Mouse (Mus musculus) hindbrain, embryonic 15.5 days (tissue): ENCODE measurements around the gene Tspan7. TPM values are rescaled to one million over a fixed set of nuclear protein-coding genes. Genes with fewer than 3 reads are reported as not detected.
A peak's percentile ranks its signal among the peaks of the same experiment; 100 is the strongest.

Experiments
- ATAC-seq: fragments of 200-750 bp; cut with Nextera tagmentation; 2 replicates; pipeline ENCODE4 v1.8.0; 2017; ENCODE audit warnings: low read depth, moderate number of reproducible peaks, moderate TSS enrichment; ENCODE audit not compliant: low FRiP score
- H3K27ac ChIP-seq: fragments of 300-500 bp; sonication (generic); replicated peaks from 2 replicates; pipeline ENCODE4 v1.5.1; 2015; ENCODE audit warnings: mild to moderate bottlenecking, inconsistent platforms
- H3K27me3 ChIP-seq: fragments of 300-500 bp; sonication (generic); 2 replicates; pipeline ENCODE4 v1.6.1; 2015; ENCODE audit warnings: control low read depth, inconsistent platforms
- H3K36me3 ChIP-seq: fragments of 300-500 bp; sonication (generic); 2 replicates; pipeline ENCODE4 v1.6.1; 2015; ENCODE audit warnings: control low read depth, inconsistent platforms
- H3K4me1 ChIP-seq: fragments of 300-500 bp; sonication (generic); replicated peaks from 2 replicates; pipeline ENCODE4 v1.6.1; 2015; ENCODE audit warnings: control low read depth, inconsistent platforms
- H3K4me2 ChIP-seq: fragments of 300-500 bp; sonication (generic); 2 replicates; pipeline ENCODE4 v1.6.1; 2015; ENCODE audit warnings: moderate library complexity, mild to moderate bottlenecking, inconsistent platforms
- H3K4me3 ChIP-seq: fragments of 300-500 bp; sonication (generic); 2 replicates; pipeline ENCODE4 v1.5.1; 2015; ENCODE audit warnings: mild to moderate bottlenecking, inconsistent platforms
- H3K9ac ChIP-seq: fragments of 300-500 bp; sonication (generic); 2 replicates; pipeline ENCODE4 v1.6.1; 2015; ENCODE audit warnings: inconsistent platforms
- H3K9me3 ChIP-seq: fragments of 300-500 bp; sonication (generic); 2 replicates; pipeline ENCODE4 v1.6.1; 2016; ENCODE audit warnings: control low read depth, inconsistent platforms
- WGBS: fragments of 180-500 bp; shearing (Covaris S2); methylation state at CpG from one replicate; pipeline ENCODE4 v1.1.7; 2015; 5-methylcytosine and 5-hydroxymethylcytosine counted together
- polyA plus RNA-seq: library from polyadenylated mRNA; unstranded; fragments of >200 nt; fragmentation: Nextera tagmentation; extraction: Ambion mirVana; gene quantifications from 2 replicates; pipeline ENCODE4 v1.2.1, GENCODE M21; 2015

The Tspan7 gene
- polyA plus RNA-seq, result 450 and 485 TPM in 2 replicates

DNA sequence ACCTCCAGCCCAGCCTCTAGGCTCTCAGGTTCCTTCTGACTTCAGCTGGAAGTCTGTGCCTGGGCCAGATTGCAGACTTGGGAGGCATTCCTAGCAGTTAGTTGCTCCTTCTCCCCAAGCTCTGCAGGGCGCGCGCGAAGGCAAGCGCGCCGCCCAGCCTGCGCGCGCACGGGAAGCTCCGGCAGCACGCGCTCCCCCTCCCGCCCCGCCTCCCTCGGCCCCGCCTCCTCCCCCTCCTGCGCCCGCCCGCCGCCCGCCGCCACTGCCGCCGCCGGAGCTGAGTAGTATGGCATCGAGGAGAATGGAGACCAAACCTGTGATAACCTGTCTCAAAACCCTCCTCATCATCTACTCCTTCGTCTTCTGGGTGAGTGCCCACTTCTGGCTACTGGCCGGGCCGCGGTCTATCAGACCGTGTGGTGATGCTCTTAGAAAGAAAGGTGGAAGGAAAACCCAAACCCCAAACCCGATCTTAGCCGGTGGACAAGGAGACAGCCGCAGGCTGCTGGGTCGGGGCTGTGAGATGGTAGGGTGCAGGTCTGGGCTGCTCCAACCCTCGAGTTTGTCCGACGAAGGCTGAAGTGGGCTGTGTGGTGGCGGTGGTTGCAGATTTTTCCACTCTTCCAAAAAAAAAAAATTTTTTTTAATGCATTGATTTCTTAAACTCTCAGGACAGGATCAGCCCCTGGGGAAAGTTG, at the start of gene Tspan7:
Gene Tspan7 (plus strand): TSS at position 287 of the 698 bp plus-strand sequence.
- H3K4me2 ChIP-seq, result peak within 1 kb of the TSS; percentile 55
- peak within 1 kb of the TSS; percentile 52 for H3K4me3 ChIP-seq
- no peaks in the 10 kb centered on the region for H3K4me1 ChIP-seq
- peak within 1 kb of the TSS; percentile 56 for H3K9ac ChIP-seq
- 6% methylated on average over 26 of the region's 41 CpGs for WGBS
- ATAC-seq, result peak; percentile 89
- no peaks in the 10 kb centered on the region for H3K9me3 ChIP-seq
- H3K27me3 ChIP-seq, result no peaks in the 10 kb centered on the region
- H3K36me3 ChIP-seq, result no peaks in the 10 kb centered on the region
- peak within 1 kb of the TSS; percentile 80 for H3K27ac ChIP-seq

DNA sequence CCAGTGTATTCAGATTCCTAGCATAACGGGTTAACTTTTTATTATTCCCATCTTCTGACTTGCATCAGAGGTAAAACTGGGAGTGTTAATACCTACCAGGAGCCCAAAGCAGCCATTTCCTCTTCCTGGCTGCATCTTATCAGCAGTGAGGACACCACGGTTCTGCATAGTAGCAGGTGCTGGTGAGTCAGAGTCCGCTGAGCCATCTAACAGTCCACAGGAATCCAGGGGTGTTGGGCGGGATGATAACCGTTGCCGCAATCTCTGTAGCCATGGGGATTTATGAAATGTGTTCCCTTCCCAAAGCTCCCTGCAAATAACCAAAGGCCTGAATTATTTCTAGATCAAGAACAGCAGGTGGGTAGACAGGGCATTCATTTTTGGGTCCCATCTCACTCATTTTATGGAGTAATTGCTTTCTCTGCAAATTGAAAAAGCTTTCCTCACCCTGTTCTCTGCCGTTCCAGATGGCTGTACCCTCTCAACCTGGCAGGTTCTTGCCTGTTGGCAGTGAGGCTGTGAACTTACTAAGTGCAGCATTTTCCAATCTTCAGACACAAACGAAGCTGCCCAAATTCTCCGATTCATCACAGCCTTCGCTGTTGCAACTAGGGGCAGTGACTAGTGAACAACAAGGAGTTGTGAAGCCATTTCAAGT, 35.5 kb upstream of the Tspan7 start:
- WGBS, result 70% methylated on average over 10 of the region's 10 CpGs
- no peak overlapping the region for H3K4me3 ChIP-seq
- no peaks in the 10 kb centered on the region for H3K9me3 ChIP-seq
- no peaks in the 10 kb centered on the region for H3K27me3 ChIP-seq
- H3K4me1 ChIP-seq, result no peaks in the 10 kb centered on the region
- no peak overlapping the region for H3K27ac ChIP-seq
- ATAC-seq, result no peak
- H3K4me2 ChIP-seq, result no peak overlapping the region
- no peaks in the 10 kb centered on the region for H3K36me3 ChIP-seq
- H3K9ac ChIP-seq, result no peak overlapping the region

DNA sequence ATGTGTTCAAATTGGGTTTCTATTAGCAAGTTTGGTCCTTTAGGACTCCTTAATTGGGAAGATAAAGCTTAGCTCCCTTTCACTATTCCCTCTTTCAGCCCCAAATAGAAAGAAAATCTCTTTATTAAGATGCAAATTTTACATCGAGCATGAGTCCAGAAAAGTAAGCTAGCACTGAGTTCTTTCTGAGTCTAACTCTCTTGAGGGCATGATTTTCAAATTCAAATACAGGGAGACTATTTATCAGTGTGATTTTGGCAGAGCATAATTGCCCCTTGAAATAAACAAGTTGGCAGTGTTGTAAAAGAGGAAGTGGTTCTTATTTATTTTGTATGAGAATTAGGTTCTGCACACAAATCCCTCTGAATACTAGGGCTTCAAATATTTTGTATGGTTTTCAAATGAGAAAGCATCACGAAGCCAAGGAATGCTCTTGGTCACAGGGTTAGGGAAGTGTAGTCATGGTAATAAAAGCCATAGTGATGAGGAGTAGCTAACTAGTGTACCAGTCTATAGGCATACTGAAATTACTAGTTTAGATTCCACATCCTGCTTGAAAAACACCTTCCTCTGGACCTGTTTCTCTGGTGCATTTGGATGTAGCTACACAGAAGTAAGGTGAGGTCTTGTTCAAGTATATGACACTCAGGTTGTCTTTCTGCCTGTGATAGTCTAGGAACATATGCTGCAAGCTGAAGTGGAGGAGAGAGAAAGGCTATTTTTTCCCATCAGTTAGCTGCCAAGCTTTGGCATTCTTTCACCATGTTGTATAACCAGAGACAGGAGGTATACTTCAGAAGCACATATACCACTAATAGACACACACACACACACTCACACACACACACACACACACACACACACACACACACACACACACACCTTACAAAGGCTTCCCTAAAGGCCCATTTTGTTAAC, 34.6 kb upstream of the Tspan7 start:
- H3K4me3 ChIP-seq, result no peak overlapping the region
- H3K4me1 ChIP-seq, result no peaks in the 10 kb centered on the region
- no peaks in the 10 kb centered on the region for H3K36me3 ChIP-seq
- no peak overlapping the region for H3K4me2 ChIP-seq
- H3K9ac ChIP-seq, result no peak overlapping the region
- no peaks in the 10 kb centered on the region for H3K9me3 ChIP-seq
- WGBS, result 55% methylated on average over 2 of the region's 2 CpGs
- no peaks in the 10 kb centered on the region for H3K27me3 ChIP-seq
- ATAC-seq, result no peak
- no peak overlapping the region for H3K27ac ChIP-seq

DNA sequence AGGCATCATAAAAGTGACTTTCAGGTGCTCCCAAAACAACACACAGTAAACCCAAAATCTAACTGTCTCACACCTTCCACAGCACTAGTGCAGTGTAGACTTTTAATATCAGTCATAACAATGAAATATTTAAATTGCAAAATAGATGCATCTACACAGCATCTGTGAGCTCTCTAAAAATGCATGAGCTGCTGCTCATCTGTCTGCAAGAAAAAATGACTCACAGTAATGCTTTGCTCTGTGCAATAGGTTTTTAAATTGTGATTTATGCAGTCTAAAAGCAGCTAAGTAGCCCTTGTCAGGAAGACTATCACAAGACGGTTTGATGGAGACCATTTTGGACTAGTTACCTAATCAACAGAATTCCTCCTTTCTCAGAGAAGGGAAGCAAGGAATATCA, 31.2 kb upstream of the Tspan7 start:
- Histone ChIP-seq H3K36me3 (no peaks in the 10 kb centered on the region), H3K4me3 (no peak overlapping the region), H3K27ac (no peak overlapping the region), H3K4me1 (no peaks in the 10 kb centered on the region), H3K4me2 (no peak overlapping the region), H3K9ac (no peak overlapping the region), H3K9me3 (no peaks in the 10 kb centered on the region), H3K27me3 (no peaks in the 10 kb centered on the region)
- WGBS, result 42% methylated on average over 1 of the region's 1 CpGs
- ATAC-seq, result no peak

DNA sequence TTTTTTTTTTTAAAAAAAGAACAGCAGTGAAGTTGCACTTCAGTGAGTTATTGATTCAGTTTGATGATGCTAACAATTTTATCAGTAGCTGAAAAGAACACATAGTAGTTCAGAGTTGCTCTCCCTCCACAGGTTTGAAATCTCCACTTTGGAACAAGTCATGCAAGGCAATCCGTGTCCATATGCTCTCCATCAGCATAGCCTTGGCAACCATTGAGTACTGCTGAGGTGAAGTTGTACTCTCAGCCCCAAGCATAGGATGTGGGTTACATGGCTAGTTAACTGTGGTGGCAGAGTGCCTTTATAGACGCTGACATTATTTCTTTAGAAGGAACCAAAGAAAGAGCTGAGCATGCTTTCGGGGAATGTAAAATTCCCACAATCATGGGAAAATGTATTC, 27.7 kb upstream of the Tspan7 start:
- no peak overlapping the region for H3K4me3 ChIP-seq
- no peak overlapping the region for H3K9ac ChIP-seq
- H3K27me3 ChIP-seq, result no peaks in the 10 kb centered on the region
- ATAC-seq, result no peak
- no peak overlapping the region for H3K4me2 ChIP-seq
- no peaks in the 10 kb centered on the region for H3K4me1 ChIP-seq
- no peak overlapping the region for H3K27ac ChIP-seq
- H3K9me3 ChIP-seq, result no peaks in the 10 kb centered on the region
- 79% methylated on average over 3 of the region's 3 CpGs for WGBS
- H3K36me3 ChIP-seq, result no peaks in the 10 kb centered on the region

DNA sequence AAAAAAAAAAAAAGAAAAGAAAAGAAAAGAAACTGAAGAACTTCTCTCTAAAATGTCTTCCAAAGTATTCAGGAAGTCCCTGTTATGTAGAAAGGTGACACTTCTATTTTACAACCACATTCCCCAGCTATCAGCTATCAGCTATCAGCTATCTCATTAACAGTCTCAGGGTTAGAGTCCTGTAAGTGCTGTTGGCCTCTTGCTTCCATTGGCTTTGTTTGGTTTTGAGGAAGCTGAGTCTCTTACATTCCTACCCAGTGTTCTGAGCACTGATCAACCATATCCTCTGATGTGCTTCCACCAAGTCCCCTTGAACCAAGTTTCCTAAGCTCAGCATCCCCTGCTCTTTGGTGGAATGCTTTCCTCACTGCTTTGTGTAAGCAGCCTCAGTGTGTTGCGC, 7.9 kb upstream of the Tspan7 start:
- no peaks in the 10 kb centered on the region for H3K36me3 ChIP-seq
- ATAC-seq, result no peak
- no peak overlapping the region for H3K27ac ChIP-seq
- no peaks in the 10 kb centered on the region for H3K4me1 ChIP-seq
- no peak overlapping the region for H3K4me3 ChIP-seq
- no peaks in the 10 kb centered on the region for H3K27me3 ChIP-seq
- no peak overlapping the region for H3K9ac ChIP-seq
- no peak overlapping the region for H3K4me2 ChIP-seq
- WGBS, result 92% methylated on average over 1 of the region's 1 CpGs
- no peaks in the 10 kb centered on the region for H3K9me3 ChIP-seq

DNA sequence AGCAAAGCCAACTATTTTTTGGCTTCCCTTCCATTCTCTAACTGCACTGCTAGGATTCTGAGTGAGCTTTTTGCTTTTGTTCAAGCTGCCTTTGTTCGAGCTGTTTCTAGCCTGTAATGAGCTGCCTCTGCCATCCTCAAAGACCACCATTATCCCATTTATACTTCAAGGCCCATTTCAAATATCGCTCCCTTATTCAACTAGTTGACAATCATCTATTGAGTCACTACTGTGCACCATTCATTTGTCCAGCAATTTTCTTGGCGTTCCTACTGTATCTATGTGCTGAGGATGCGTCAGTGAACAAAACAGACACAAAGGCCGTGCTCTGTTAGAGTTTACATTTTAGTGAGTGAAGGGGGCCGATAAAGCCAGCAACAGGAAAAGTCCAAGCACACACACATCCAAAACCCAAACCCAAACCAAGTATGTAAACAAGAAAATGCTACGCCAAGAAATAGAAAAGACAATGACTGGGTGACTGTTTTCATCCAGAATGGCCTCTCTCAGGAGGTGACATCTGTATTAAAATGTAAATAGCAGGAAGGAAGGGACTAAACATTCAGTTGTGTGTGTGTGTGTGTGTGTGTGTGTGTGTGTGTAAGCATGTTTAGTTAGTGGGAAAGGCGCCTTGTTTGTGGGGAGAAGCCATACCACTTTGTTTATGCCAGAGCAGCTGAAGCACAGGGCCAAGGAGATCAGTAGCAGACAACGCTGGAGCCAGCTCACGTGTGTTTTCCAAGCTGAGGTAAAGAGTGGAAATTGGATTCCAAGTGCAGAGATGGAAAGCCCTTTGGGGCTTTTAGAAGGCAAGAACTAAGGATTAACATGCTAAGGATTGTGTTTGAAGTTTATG, 5.7 kb upstream of the Tspan7 start:
- Histone ChIP-seq H3K27ac (no peak overlapping the region), H3K9me3 (no peaks in the 10 kb centered on the region), H3K4me3 (no peak overlapping the region), H3K36me3 (no peaks in the 10 kb centered on the region), H3K9ac (no peak overlapping the region), H3K4me2 (no peak overlapping the region), H3K27me3 (no peaks in the 10 kb centered on the region), H3K4me1 (no peaks in the 10 kb centered on the region)
- ATAC-seq, result no peak
- 62% methylated on average over 10 of the region's 10 CpGs for WGBS

DNA sequence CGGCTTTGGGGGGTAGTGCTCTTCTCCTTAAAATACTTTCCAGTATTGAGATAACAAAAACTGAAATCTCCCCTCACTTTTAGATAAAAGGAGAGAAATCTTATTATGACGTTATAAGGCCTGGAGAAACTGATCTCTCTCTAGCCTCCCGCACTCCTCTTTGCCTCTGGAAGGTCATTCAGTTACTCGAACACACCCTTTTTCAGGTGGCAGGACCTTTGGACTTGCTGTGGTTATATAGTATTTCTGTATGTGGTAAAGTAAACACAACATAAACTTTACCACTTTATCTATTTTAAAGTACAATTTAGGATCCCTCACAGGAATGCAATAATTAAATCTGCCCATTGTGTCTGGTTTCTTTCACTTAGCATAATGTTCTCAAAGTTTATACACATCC, 5.0 kb upstream of the Tspan7 start:
- no peak for ATAC-seq
- H3K4me3 ChIP-seq, result no peak overlapping the region
- no peaks in the 10 kb centered on the region for H3K36me3 ChIP-seq

DNA sequence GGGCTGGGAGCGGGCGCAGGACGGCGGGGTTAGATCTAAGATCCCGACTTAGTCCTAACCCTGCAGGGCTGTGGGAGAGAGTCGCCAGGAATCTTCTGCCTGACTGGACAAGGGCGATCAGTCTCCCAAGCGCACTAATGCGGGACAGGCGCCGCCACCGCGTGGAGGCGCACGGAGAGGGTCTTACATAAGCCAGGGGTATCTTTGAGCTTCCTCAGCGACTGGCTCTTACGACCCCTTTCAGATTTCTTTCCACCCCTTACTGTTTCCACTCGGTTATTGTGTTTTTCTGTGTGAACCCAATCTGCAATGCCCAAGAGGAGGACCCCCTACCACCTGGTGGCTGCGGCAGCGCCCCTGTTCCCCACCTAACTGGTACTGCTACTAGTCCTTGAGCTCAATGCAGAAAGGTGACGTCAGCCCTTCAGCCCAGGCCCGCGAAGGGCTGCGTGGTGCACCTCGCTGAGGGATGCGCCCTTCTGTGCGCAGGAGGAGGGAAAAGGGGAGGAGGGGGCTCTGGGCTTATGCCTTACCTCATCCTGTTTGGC, 780 bp downstream of the Tspan7 start:
- peak; percentile 92 for ATAC-seq
- no peaks in the 10 kb centered on the region for H3K36me3 ChIP-seq
- no peaks in the 10 kb centered on the region for H3K27me3 ChIP-seq
- peak overlapping the region; percentile 56 for H3K9ac ChIP-seq
- 10% methylated on average over 27 of the region's 27 CpGs for WGBS
- peak overlapping the region; percentile 80 for H3K27ac ChIP-seq
- no peaks in the 10 kb centered on the region for H3K4me1 ChIP-seq
- peak overlapping the region; percentile 52 for H3K4me3 ChIP-seq
- peak overlapping the region; percentile 55 for H3K4me2 ChIP-seq
- no peaks in the 10 kb centered on the region for H3K9me3 ChIP-seq

More for the DNA sequence above, 5.0 kb upstream of the Tspan7 start:
- no peak overlapping the region for H3K4me2 ChIP-seq
- no peak overlapping the region for H3K9ac ChIP-seq
- H3K27ac ChIP-seq, result no peak overlapping the region
- 95% methylated on average over 4 of the region's 4 CpGs for WGBS
- no peaks in the 10 kb centered on the region for H3K4me1 ChIP-seq
- H3K27me3 ChIP-seq, result no peaks in the 10 kb centered on the region
- no peaks in the 10 kb centered on the region for H3K9me3 ChIP-seq

DNA sequence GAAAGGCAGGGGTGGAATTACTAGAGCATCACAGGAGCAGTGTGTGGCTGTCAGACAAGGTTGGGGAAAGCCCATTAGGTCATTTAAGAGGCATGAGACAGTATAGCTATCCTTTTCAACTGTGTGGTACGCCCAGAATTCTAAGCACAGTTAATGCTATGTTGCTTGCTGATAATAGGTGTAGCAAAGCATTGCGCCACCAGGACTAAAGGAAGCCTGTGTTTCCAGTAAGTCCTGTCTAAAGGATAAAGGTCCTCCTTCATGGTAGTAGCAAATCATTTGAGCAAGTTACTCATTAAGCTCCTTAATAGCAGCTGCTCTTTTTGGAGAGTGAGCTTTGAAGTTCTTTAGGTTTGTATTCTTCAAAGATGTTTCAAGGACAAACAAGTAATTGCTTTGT, 13.6 kb downstream of the Tspan7 start:
- 74% methylated on average over 2 of the region's 2 CpGs for WGBS
- Histone ChIP-seq H3K4me1 (no peaks in the 10 kb centered on the region), H3K36me3 (no peaks in the 10 kb centered on the region), H3K9ac (no peak overlapping the region), H3K9me3 (no peaks in the 10 kb centered on the region), H3K27me3 (no peaks in the 10 kb centered on the region), H3K4me2 (no peak overlapping the region), H3K27ac (no peak overlapping the region), H3K4me3 (no peak overlapping the region)
- ATAC-seq, result no peak

DNA sequence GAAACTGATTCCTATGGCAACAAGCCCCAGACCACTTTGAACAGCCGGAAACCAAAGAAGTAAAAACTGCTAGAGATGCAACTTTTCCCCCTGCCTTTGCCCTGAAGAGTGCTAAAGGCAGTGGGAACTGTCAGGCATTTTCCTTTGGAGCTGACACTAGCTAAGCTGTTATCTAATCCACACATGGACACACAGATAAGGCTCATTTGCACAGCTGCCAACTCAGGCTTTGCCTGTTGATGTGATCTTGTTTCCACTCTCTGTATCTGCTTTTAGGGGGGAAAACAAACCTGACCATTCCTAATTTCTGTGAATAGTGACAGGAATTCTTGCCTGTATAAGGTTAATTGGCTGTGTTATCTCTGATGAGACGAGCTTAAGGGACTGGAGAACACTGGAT, 17.7 kb downstream of the Tspan7 start:
- Histone ChIP-seq H3K27me3 (no peaks in the 10 kb centered on the region), H3K27ac (no peak overlapping the region), H3K4me1 (no peaks in the 10 kb centered on the region), H3K9me3 (no peaks in the 10 kb centered on the region), H3K4me3 (no peak overlapping the region), H3K4me2 (no peak overlapping the region), H3K36me3 (no peaks in the 10 kb centered on the region), H3K9ac (no peak overlapping the region)
- ATAC-seq, result no peak
- WGBS, result 56% methylated on average over 2 of the region's 2 CpGs
